Mouse (Mus musculus): ENCODE data around the gene Gnat1.

Gnat1 gene

GRCm38 (mm10) chr9:107679501-107679900 is at the start of gene Gnat1:
Gnat1 (minus strand) TSS chr9:107679712.
- no peak for DNase-seq

GRCm38 (mm10) chr9:107728919-107729670 is 49.6 kb upstream of the Gnat1 start:
- DNase-seq = peak; percentile 74

- no peak for DNase-seq
These were observed 47.5 kb upstream of the Gnat1 start for GRCm38 (mm10) chr9:107727041-107727440.

GRCm38 (mm10) chr9:107724796-107725195 is 45.3 kb upstream of the Gnat1 start:
- DNase-seq = peak; percentile 96

- DNase-seq = peak; percentile 98
These were observed 44.5 kb upstream of the Gnat1 start for GRCm38 (mm10) chr9:107723794-107724531.

- DNase-seq = no peak
These were observed 43.8 kb upstream of the Gnat1 start for GRCm38 (mm10) chr9:107723292-107723691.

- no peak for DNase-seq
These were observed 39.4 kb upstream of the Gnat1 start for GRCm38 (mm10) chr9:107718781-107719540.

- DNase-seq = no peak
These were observed 37.4 kb upstream of the Gnat1 start for GRCm38 (mm10) chr9:107716951-107717350.

GRCm38 (mm10) chr9:107715632-107716031 is 36.1 kb upstream of the Gnat1 start:
- no peak for DNase-seq

- peak; percentile 98 for DNase-seq
These were observed 34.9 kb upstream of the Gnat1 start for GRCm38 (mm10) chr9:107714221-107714952.

- peak; percentile 98 for DNase-seq
These were observed 30.4 kb upstream of the Gnat1 start, which contains the start of gene Sema3f for GRCm38 (mm10) chr9:107709697-107710483. Sema3f (minus strand) TSS chr9:107710475.

- peak; percentile 92 for DNase-seq
These were observed 29.7 kb upstream of the Gnat1 start for GRCm38 (mm10) chr9:107709096-107709696.

- peak; percentile 93 for DNase-seq
These were observed 29.1 kb upstream of the Gnat1 start for GRCm38 (mm10) chr9:107708439-107709095.

GRCm38 (mm10) chr9:107707701-107708438 is 28.4 kb upstream of the Gnat1 start:
- DNase-seq = peak; percentile 92

- DNase-seq = peak; percentile 93
These were observed 27.3 kb upstream of the Gnat1 start for GRCm38 (mm10) chr9:107706781-107707211.

- peak; percentile 95 for DNase-seq
These were observed 24.0 kb upstream of the Gnat1 start for GRCm38 (mm10) chr9:107703337-107704122.

GRCm38 (mm10) chr9:107702606-107703185 is 23.2 kb upstream of the Gnat1 start:
- DNase-seq = peak; percentile 93

GRCm38 (mm10) chr9:107701594-107701993 is 22.1 kb upstream of the Gnat1 start:
- peak; percentile 97 for DNase-seq
